Mouse (Mus musculus) adrenal gland, postnatal 25 days (tissue): Measurements from ENCODE around the gene E130114P18Rik. TPM values are rescaled to one million over a fixed set of nuclear protein-coding genes. Genes with fewer than 3 reads are reported as not detected.

Source experiments
- DNase-seq: peaks from one replicate; pipeline ENCODE4 v3.0.0; 2021; ENCODE audit warnings: mixed read lengths
- total RNA-seq: library from RNA; stranded (reverse); gene quantifications from 2 replicates; pipeline ENCODE4 v1.2.3, GENCODE M21; 2021

The E130114P18Rik gene
- total RNA-seq, 1 experiment from 2014 or later, result 1.1 TPM

DNA sequence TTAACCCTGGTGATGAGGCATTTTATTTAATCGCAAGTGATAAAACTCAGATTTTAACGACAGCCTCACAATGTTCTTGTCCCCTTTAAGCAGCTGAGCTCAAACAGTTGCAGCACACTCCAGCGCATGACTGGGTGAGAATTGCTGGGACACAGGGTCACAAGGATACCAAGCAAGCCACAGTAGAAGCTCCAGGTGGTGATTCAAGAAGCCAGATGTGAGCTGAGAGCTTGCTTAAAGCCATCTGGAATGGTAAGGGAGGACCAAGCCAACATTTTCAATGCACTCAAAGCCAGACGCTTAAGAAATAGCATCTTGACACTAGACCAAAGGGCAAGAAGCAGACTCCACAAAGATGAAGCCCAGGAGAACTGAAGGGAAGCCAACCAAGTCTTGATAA lies 83.9 kb downstream of the E130114P18Rik start:
- no peak for DNase-seq

DNA sequence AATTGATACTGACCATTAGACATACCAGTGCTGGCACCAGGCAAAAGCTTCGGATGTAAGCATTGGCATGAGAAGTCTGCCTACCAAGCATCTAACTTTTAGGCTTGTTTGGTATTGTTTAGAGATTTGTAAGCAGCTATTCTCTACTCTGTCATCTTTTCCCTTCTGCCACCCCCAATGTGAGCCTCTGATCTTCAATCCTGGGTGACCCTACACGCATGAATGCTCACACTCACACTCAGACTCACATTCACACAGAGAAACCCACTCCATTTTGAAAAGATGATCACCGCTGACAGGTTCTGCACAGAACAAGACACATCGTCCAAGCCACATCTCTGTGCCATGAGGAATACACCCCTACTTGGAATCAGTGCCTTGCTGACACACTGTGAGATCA lies 84.8 kb downstream of the E130114P18Rik start:
- no peak for DNase-seq

- no peak for DNase-seq
Observed at GRCm38 (mm10) chr4:97690384-97690766, 87.5 kb downstream of the E130114P18Rik start.

GRCm38 (mm10) chr4:97689456-97690383 lies 88.2 kb downstream of the E130114P18Rik start:
- DNase-seq, result peak; percentile 10

DNA sequence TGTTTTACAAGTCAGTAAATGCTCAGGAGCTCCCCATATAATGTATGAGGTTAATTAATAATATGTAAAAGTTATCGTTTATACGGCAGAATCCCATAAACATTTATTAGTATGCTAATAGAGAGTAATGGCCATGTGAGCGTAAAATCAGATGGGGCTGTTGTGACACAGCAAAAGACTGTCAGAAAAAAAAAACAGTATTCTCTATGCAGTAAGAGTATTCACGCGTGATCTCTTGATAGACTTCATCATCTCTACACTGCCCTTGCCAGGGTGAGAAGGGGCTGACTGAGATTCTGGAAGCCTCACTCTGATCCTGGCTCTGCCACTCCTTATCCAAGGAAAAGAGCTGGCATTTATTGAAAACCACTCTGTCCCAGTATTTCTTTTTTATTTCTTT lies 91.9 kb downstream of the E130114P18Rik start:
- no peak for DNase-seq

- no peak for DNase-seq
Observed at GRCm38 (mm10) chr4:97676579-97676937, 101.3 kb downstream of the E130114P18Rik start.

DNA sequence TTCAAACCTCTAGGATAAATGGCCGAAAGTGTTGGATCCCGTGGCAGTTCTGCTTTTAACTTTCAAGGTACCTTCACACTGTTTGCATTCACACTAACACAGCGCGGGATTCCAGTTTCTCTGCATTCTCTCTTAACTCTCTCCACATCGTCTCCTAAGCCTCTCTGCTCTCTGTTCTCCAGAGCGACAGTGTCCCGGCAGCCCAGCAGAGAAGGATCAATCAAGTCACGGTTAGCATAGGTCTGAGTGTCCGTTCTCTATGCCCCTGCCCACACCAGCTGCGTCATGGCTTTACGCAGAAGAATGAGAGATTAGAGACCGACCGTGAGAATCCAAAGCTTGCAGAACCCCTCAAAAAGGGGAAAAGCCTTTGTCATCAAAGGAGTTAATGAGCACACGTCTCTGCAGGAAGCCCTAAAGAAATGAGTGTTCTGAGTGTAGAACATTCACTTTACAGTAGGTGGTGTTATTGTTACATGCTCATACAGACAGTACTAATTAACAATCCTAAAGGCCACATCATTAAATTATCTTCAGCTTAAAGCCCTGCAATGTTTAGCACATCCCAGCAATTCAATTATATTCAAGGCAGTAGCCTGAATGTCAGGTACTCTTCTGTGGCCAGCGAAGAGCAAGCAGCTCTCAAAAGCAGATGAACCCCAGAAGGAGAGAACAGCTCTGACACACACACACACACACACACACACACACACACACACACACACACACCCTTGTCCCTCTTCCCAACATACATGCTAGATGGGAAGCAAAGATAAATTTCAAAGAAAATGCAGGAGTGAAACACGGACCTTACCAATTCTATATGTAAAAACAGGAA lies 101.9 kb downstream of the E130114P18Rik start:
- DNase-seq, result no peak

DNA sequence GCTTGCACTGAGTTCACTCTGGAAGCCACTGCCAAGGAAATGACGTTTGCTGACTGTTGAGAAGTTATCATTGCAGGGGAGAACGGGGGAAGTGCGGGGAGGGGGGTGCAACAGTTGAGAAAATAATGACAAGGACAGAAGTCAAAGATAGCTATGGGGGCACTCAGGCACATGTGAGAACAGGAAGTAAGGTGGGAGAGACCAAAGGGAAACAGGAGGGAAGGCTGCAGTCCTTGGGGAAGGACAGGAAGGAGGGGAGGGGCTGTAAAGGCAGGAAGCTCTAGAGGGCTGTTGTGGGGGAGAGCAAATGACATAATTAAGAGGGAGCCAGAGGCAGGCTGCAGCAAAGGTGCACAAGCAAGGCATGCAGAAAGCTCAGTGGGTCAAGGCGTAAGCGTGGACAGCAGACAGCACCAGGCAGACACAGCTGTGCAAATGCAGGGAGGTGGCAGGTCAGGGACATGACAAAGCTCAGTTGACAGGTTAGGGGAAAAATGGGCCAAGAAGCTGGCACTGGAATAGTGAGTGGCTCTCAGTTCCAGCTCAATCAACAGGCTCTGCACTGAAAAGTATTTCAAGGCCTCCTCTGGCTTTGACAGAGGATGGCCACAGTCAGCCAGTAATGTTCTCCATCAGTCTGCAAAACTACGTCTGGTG lies 103.9 kb downstream of the E130114P18Rik start:
- DNase-seq, result no peak

DNA sequence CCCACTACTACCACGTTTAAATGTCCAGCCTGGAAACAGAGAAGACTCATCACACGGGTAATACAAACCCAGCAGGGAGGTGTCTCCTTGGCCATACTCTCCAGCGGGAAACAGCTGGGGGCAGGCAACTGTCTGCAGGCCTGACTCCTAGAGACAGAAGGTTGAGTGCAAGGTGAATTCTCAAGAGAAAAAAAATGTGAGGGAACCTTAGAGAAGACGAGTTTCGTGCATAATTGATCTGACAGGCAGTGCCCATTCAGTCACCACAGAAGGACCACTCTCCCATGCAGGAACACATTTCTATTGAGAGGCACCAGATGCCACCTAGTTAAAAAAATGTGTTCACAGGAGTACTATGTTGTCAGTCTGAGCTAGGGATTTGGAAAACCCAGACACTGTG lies 105.4 kb downstream of the E130114P18Rik start:
- no peak for DNase-seq

DNA sequence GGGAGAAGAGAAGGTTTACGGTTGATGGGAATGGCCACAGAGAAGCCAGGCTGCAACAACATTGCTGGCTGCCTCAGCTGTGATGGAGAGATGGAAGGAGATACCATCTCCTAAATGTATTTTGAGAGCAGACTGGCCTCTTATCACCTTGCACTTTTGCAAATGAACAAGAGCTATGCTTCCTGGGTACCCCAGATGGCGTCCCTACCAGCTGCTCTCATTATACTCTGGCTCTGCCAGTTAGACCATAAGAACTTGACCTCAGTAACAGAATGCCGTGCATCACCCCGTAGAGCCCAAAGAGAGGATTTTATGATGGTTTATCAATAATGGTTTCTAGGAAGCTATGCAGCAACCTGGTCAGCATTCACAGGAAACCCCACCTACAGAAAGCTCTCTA lies 106.0 kb downstream of the E130114P18Rik start:
- no peak for DNase-seq

DNA sequence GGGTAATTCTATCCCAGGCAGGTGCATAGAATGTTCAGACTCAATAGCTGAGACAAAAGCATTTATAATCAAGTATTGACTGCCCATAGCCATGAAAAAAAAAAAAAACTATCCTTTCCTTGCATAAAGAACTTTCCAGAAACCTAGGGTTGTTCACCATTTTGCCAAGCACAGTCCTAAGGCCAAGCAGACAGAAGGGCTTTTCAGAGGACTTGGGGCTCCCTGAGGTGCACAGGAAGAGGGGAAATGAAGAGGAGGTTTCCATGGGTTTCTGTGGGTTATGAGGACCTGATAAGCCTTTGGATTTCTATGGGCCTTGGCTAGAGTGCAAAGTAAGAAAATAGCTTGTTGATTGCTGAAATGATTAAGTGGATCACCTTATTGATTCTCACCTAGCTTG lies 107.5 kb downstream of the E130114P18Rik start:
- DNase-seq, result no peak

- DNase-seq, result no peak
Observed at GRCm38 (mm10) chr4:97669808-97670207, 108.1 kb downstream of the E130114P18Rik start.

DNA sequence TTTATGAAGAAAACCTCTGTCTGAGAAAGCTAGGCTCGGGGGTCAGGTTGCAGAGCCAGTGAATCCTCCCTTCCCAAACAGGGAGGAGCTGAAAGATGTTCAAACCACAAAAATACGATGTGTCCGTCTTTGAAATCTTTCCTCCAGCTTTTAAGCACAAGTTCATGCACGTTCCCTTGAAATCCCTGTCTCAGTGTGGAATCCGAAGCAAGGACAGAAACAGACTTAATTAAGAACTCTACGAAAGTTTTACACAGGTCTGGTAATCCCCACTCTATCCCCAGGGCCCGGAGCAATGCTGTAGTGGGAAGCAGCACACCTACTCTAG lies 112.5 kb downstream of the E130114P18Rik start:
- no peak for DNase-seq

- DNase-seq, result no peak
Observed at GRCm38 (mm10) chr4:97664738-97665427, 113.0 kb downstream of the E130114P18Rik start.

GRCm38 (mm10) chr4:97663922-97664321 lies 114.0 kb downstream of the E130114P18Rik start:
- no peak for DNase-seq

DNA sequence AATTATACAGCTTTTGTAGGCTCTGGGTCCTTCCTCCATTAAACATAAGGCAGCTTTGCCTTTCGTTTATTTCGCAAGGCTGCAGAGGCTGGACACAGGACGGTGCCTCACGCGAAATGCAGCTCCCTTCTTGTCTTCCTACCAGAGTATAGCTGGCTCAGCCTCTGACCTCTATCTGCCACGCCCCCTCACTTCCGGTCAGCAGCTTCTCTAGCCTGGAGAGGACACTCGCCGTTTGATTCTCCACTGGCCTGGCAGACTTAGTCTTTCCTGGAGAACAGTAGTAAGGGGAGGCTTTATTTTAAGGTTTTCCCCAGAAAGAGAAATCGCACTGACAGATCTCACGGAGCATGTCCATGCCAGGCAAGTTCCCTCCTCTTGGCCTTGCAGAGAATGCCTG lies 115.0 kb downstream of the E130114P18Rik start:
- DNase-seq, result peak; percentile 12

DNA sequence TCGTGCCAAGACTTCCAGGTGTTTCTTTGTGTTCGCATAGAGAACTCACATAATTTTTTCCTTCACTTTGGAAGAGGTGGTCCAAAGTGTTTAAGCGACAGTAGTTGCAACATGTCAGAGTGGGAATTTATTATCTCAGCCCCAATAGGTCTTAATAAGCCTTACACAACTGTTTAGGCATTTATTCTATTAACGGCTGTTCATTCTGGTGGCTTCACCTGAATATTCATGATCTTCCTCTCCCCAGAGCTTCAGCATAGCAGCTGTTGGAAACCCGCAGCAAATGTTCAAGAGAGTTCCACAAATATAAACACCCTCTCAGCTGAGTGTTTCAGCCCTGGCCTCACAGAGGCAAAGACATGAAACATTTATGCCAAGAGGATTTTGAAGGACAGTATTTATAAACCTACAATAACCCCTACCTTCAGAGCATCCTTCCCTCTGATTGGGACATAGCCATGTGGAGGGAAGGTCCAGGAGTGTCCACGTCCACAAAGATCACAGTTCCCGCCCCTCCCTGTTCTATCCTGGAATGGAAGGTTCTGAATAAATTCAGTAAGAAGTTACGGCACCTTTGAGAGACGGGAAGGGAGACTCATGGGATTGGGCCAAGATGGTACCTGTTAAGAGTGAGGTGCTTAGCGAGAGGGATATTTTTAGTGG lies 116.1 kb downstream of the E130114P18Rik start:
- no peak for DNase-seq

DNA sequence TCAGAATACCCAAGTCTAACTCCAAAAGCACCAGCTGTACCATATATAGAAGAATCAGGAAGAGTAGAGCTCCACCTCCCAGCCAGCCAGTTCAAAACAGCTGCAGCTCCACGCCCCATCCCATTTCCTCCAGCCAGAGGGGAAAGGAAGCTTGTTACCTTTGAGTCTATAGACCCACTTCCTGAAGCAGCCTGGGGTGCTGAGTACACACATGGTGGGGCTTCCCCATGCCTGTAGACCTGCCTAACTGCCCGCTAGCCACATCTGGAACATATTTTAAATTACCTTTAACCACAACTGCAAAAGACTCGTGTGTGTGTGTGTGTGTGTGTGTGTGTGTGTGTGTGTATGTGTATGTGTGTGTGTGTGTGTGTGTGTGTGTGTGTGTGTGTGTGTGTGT lies 120.3 kb downstream of the E130114P18Rik start:
- DNase-seq, result no peak

GRCm38 (mm10) chr4:97649626-97650015 lies 128.3 kb downstream of the E130114P18Rik start:
- DNase-seq, result no peak

DNA sequence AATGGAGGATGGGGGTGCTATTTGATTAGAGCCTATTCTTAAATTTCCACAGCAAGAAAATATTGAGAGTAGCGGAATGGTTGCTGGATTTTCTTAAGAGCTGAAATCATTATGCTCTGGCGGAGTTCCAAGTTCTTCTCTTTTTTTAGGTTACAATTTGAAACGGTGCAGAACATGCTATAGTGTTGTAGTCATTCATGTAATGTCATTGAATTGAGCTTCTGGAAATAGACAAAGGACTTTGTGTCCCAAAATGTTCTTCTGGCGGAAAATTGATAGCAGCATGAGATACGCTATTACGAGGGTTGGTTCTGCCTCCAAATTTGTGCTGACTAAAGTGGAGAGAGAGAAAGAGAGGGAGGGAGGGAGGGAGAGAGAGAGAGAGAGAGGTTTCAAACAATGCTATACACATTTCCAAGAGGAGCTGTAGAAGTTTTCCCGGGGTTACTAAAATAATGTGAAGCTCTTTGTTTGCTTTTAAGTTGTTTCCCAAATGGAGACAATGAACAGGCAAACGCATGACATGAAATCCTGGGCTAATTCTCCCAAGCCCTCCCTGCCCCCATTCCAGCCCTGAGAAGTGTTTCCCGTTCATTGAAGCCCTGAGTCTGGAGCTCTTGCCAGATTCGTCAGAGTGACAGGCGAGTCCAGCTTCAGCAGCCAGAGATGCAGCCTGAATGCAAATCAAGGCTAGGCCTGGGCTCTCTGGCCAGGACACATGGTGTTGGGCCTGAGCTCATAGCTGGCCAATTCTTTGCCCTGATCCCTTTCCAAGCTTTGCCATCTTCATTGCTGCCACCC lies 128.9 kb downstream of the E130114P18Rik start:
- DNase-seq, result peak; percentile 8

DNA sequence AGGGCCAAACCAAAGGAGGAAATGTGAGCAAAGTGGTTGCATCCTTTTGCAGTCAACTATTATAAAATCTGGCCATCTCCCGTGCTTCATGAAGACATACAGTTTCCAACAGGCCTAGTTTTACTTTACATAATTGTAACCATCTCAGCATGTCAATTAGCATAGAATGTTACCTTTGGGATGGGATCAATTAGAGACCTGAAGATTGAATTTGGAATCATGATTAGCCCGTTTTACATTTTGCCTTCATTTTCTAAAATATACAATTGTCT lies 129.5 kb downstream of the E130114P18Rik start:
- DNase-seq, result no peak
